Mouse (Mus musculus): ENCODE data around the gene Gm21887.
"Not testable (repeated sequence)": the region's sequence is repeated elsewhere in the genome, so short reads cannot be mapped to it uniquely, and the experiment has no call there.

Gm21887 gene

GRCm38 (mm10) chrX:170009016-170009750 lies at the start of gene Gm21887:
TSS of gene Gm21887 (plus strand) at chrX:170009659.
- DNase-seq = peak; percentile 99

DNA sequence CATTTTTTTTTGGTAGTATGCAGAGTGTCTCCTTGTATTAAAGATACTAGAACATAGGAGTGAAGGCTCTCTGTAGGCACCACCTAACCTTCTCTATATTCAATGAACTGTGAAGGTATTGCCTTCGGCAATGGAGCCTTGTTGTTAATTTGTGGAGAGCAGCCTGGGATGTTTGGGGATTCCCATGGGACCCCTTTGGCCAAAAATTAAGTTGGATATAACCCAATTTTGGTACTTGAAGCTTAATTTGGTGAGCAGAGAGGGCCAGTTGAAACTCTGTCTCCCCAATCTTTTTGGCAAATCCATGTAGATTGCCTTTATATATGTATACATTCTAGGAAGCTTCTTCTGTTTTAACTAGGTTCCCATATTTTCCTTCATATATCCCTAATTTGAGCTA lies 40.1 kb upstream of the Gm21887 start:
- DNase-seq = no peak

GRCm38 (mm10) chrX:169969765-169970164 lies 39.7 kb upstream of the Gm21887 start:
- DNase-seq = not testable (repeated sequence)

- DNase-seq = not testable (repeated sequence)
Observed at GRCm38 (mm10) chrX:169970546-169970945, 38.9 kb upstream of the Gm21887 start.

DNA sequence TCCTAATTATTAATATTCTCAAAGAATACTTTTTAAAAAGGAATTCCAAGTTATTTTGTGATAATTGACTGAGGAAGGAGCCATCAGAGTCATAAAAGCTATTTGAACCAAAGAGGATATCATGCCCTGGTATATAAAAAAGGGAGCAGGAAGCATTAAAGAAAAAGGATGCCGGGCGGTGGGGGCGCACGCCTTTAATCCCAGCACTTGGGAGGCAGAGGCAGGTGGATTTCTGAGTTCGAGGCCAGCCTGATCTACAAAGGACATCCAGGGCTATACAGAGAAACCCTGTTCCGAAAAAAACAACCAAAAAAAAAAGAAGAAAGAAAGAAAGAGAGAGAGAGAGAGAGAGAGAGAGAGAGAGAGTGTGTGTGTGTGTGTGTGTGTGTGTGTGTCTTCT lies 37.9 kb upstream of the Gm21887 start:
- DNase-seq = not testable (repeated sequence)

GRCm38 (mm10) chrX:169972131-169972530 lies 37.3 kb upstream of the Gm21887 start:
- not testable (repeated sequence) for DNase-seq

GRCm38 (mm10) chrX:169972791-169973494 lies 36.5 kb upstream of the Gm21887 start:
- DNase-seq = not testable (repeated sequence)

DNA sequence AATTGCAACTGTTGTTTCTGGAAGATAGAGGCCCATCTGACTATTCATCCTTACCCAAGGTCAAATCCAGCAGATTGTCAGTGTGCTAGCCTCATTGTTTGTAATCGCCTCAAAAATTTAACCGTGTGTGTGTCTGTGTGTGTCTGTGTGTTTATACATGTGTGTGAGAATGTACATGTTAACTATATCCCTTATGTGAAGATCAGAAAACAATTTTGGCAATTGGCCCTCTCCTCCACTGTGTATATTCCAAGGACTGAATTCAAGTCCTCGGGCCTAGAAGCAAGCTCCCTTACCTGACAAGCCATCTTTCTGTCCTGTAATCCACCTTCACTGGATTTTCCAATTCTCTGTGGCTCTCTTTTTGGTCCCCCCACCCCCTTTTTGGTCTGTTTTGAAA lies 35.7 kb upstream of the Gm21887 start:
- not testable (repeated sequence) for DNase-seq

DNA sequence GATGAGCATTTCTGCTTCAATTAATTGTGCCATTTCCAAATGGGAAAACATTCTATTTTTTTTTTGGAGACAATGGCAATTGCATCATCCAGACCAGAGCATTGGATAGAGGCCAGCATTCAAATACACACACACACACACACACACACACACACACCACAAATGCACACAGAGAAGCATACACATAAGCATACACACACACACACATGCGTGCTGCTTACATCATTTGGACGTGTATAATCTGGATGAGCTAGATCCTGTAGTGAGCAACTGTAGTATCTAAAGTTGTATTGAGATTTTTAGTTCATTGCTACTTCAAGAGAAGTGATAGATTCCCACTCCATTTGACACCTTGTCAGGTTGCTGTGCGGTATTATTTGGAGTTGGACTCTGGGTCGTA lies 35.0 kb upstream of the Gm21887 start:
- DNase-seq = not testable (repeated sequence)

DNA sequence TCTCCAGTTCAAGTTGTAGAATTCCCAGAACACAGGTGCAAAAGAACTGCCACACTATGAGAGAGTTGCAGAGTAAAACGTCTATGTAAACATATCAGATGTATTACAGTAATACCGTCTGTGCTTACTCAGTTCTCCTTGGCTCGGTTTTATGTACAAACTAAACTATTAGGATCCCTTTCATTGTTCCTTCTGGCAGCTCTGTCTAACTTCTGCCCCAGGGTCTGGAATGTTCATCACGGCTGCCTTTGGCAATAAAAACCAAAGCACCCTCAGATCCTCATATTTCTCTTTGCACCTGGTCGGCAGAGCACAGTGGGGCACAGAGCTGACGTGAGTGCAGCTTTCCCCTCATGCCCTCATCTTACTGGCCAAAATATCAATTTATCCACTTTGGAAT lies 34.5 kb upstream of the Gm21887 start:
- not testable (repeated sequence) for DNase-seq

- DNase-seq = not testable (repeated sequence)
Observed at GRCm38 (mm10) chrX:169975681-169976131, 33.8 kb upstream of the Gm21887 start.

- not testable (repeated sequence) for DNase-seq
Observed at GRCm38 (mm10) chrX:169976340-169976739, 33.1 kb upstream of the Gm21887 start.

DNA sequence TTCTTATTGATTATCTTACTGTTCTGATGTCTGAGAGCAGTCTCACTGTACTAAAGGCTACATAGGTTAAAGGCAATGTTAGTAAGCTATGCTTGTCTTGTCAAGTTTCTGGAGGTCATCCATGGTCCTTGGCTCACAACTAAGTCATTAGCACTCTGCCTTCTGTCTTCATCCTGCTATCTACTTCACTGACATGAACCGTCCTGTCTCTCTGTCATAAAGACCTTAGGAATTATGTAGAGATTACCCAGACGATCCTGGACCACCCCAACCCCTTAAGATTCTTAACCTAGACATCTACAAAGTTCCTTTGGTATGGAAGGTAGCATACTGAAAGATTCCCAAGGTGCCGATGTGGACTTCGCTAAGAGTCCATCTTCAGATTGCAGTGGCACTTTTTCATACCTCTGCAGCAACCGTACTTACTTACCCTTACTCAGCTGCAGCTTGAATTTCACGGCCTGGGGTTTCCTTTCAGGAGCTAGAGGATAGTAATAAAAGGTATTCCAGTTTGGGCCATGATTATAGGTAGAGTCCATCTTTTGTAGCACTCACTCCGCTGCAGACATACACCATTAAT lies 31.5 kb upstream of the Gm21887 start:
- not testable (repeated sequence) for DNase-seq

- DNase-seq = peak; percentile 71
Observed at GRCm38 (mm10) chrX:169978436-169979381, 30.8 kb upstream of the Gm21887 start.

DNA sequence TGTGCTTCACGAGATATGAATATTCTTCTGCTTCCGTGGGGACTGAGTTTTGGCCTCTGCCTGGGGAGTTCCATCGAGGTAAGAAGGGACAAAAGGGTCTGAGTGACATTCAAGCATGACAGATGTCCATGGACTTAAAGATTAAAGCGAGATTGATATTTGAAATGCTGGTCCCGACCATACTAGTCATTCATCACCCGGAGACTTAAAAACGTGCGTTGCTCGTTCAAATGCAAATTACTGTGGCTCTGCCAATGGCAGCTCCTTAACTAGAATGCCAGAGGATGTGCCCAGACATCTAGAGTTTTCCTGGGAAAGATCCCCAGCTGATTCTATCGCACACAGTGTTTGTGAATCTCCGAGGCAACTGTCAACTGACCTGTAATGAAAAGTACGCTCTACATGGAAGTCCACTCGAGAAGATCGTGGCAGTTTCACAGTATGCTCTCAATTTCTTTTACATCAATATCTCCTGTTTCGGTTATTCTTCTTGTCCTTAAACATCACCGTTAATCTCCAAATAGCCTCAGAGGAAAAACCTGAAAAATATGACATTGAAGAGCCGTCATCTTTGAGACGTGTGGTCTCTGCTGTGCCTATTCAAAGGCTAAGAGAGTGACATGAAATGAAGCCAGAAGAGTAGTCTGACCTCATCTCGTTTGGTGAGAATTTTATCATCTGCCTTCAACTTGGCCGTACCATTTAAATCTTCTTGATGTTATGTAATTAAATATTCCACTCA lies 29.8 kb upstream of the Gm21887 start:
- DNase-seq = peak; percentile 67

DNA sequence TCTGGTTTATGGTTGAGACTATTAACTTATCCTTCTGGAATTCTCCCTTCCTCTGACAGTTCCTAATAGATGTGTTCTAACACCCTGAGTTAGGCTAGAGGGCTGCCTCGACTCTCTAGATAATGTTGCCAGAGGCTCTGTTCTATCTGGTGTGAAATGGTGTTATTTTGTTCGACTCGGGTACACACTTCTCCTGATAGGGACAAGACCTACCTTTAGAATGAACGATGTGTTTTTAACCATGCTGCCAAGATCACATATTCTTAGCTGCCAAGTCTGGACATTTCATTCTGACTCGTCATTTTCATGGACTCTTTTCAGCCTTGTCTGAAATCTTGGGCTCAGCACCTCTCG lies 29.3 kb upstream of the Gm21887 start:
- DNase-seq = not testable (repeated sequence)

GRCm38 (mm10) chrX:169980809-169981289 lies 28.6 kb upstream of the Gm21887 start:
- DNase-seq = no peak

GRCm38 (mm10) chrX:169981761-169982181 lies 27.7 kb upstream of the Gm21887 start:
- not testable (repeated sequence) for DNase-seq

- not testable (repeated sequence) for DNase-seq
Observed at GRCm38 (mm10) chrX:169982606-169983400, 26.7 kb upstream of the Gm21887 start.

DNA sequence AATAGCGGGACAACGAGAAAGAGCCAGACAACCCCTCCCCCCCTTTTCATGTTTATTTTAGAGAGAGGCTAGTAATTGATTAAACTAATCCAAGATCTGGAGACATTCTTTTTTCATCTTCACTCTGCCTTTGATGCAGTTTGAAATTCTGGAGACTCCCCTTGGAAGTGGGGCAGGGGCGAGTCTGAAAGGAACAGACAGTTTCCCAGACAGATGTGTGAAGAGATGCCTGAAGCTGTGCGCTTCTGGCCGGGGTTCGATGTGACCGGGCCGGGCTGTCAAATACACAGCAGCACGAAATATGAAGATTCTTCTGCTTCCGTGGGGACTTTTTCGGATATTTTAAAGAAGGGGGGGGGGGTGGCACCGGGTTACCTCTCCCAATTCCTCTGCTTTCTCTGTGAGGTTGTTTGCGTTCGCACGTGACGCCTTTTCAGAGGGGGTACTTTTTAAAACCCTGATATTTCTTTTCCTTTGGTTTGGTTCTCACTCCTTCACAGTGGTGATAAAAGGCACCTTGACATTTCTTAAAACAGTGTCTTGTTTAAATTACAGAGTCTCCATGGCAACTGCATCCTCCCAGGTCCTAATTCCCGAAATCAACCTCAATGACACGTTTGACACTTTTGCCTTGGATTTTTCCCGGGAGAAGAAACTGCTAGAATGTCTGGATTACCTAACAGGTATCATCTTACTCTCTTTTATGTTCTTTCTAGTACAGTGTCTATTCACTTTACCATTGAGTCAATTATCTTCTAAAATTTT lies 25.9 kb upstream of the Gm21887 start:
- DNase-seq = not testable (repeated sequence)

All from right cerebral cortex, postnatal 25 days (tissue).